Mouse (Mus musculus) hindlimb bud, embryonic 11.5 days (tissue): ENCODE measurements around the gene Gkn2.

Experiments used
- DNase-seq: peaks from one replicate; pipeline ENCODE4 v3.0.0-alpha.2; 2012; ENCODE audit warnings: low read depth, low spot score; ENCODE audit errors: extremely low spot score

The Gkn2 gene

DNA sequence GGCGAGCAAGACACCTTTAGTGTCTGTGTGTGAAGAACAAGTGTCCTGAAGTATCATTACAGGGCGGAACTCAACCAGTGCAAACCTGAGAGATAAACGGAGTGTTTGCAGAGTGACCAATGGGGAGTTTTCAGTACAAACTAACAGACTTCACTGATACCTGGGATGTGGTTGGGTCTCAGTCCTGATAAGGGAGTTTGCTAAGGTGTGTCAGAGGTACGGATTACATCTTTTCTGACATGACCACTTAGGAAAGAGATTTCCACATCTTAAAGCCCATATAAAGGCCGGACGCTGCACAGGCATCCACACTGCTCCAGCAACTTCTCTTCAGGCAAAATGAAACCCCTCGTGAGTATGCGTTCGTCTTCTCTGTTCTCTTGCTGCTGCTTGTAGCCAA is at the start of gene Gkn2:
Gkn2 (plus strand) TSS at position 301 of the 400 bp plus-strand sequence.
- no peak for DNase-seq

DNA sequence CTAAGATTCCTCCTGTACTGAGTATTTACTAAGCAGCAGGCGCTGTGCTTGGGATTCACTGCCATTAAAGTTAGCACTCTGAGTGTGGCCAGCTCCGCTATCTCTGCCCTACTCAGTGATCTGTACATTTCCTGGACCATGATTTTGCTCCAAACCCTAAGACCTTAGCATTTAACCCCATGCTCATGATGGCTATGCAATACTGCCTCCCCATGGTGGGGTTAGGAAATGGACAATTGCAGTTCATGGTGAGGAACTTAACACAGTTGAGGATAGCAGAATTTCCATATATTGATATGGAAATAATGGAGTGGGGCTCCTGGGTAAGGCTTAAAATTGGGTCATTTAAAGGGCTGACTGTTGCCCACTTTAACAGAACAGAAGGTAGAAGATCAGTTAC is 49.8 kb upstream of the Gkn2 start:
- no peak for DNase-seq

GRCm38 (mm10) chr6:87326932-87327331 is 46.2 kb upstream of the Gkn2 start:
- no peak for DNase-seq

DNA sequence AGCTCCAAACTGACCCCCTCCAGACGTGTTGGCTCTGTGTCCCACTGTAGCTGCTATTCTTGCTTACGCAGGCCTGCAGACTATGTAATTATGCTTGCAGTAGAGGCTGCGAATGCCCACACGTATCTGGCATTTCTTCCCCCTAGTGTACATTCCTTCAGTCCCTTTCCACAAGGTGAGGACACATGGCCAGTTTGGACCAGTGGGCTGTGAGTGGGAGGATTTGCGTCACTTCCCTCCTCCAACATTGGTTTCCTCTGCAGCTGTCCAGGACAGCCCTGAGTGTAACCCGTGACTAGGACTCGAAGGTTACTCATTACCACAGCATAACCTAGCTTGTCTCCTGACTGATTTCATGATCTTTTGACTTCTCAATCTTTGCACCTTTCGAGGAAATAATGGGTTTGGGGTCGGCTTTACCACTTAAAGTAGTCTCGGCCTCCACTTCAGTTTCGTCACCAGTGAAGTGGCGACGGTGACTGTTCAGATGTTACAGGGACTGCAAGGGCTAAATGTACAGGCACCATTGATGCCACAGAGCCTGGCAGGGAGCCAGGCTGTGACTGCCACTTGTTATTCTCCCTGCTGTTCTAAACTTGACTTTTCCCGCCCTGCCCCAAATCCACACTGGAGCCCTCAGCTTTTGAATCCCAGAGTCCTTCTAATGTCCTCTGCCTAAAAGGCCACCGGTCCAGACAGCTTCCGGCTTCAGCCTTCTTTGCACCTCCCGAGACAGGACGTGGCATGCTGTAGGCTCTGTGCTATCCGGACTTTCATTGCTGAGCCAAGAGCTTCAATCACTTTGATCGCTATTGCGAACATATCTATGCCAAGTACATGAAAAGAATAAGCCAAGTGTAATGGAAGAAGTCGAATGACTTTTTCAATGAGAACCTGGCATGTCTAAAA is 44.6 kb upstream of the Gkn2 start:
- DNase-seq = no peak

- no peak for DNase-seq
These were observed 40.8 kb upstream of the Gkn2 start for GRCm38 (mm10) chr6:87332380-87332779.

- DNase-seq = peak; percentile 31
These were observed 38.6 kb upstream of the Gkn2 start for GRCm38 (mm10) chr6:87334361-87335090.

GRCm38 (mm10) chr6:87335091-87335934 is 37.8 kb upstream of the Gkn2 start, which contains the start of gene Antxr1:
Gene Antxr1, minus strand, starts transcription at chr6:87335821.
- peak; percentile 26 for DNase-seq

DNA sequence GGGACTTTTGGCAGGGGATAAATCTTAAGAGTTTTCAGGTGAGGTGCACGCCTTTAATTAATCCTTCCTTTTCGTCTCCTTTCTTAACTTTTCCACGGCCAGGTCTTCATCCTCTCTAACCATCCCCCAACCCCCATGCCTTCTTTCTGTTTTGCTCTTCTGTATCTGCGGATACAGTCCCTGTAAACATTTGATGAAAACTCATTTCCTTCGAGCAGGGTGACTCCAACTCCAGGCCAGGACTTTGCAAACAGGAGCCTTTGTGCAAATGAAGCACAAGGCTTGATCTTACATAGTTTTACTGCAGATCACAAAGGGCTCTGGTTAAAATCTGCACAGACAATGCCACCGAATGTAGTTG is 37.2 kb upstream of the Gkn2 start:
- DNase-seq = no peak

DNA sequence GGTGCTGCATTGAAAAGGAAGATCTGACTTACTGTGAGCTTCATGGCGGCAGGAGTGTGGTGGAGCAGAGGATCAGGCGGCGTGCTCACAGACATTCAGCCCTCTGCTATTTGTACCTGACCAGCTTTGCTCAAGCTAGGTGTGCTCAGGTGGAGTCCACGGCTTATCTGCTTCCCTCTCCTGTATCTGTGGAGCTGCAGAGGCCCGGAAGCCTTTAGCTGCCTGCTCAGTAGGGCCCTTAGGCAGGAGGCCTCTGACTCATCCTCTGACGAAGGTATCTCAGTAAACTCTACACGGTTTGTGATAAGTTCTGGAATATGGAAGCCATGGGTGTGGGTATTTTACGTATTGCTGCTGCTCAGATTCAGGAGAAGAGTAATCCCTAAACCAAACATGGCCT is 22.3 kb upstream of the Gkn2 start, which contains the start of gene Gkn1:
Gkn1 (minus strand) TSS at position 114 of the 400 bp plus-strand sequence.
- no peak for DNase-seq

DNA sequence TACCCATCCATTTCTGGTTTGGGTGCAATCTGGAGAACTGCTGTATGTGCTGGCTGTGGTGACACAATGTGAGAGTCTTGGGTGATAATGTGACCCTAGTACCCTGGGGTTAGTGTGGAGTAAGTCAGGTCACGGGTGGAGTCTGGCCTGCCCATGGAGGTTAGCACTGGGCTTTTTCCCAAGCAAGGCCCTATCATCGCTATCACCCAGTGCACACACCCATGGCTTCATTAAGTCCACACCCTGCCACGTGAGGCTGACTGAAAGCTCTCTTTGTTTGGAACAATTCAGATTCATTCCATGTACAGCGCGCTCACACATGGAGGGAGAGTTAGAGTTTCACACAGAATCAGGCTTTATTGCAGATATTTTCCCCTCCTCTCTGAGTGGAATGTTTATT is 18.7 kb upstream of the Gkn2 start:
- DNase-seq = no peak

- no peak for DNase-seq
These were observed 3.9 kb upstream of the Gkn2 start for GRCm38 (mm10) chr6:87369223-87369622.

- no peak for DNase-seq
These were observed 11.0 kb downstream of the Gkn2 start for GRCm38 (mm10) chr6:87383926-87384691.

- no peak for DNase-seq
These were observed 11.6 kb downstream of the Gkn2 start for GRCm38 (mm10) chr6:87384761-87385160.

- DNase-seq = peak; percentile 86
These were observed 13.0 kb downstream of the Gkn2 start for GRCm38 (mm10) chr6:87386203-87386602.

DNA sequence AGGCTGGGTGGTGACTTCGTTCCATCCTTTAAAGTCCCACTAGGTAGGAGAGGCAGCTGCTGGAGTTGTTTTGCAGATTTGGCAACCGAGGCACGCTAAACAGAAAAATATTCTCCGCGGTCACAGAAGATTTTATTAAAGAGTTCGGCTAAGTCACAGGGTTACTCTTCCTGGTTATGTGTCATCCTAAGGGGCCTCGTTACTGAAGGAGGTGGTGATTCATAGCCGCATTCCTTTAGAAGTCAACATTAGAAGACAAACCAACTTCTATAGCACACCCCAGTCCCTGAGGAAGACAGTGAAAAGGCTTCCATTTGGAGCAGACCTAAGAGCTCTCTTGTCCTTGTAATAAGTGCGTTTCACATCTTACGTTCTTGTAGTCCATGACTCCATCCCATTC is 13.5 kb downstream of the Gkn2 start:
- DNase-seq = no peak

- no peak for DNase-seq
These were observed 15.7 kb downstream of the Gkn2 start, which contains the start of gene Gkn3 for GRCm38 (mm10) chr6:87388877-87389276. Gene Gkn3, minus strand, starts transcription at chr6:87388935.

DNA sequence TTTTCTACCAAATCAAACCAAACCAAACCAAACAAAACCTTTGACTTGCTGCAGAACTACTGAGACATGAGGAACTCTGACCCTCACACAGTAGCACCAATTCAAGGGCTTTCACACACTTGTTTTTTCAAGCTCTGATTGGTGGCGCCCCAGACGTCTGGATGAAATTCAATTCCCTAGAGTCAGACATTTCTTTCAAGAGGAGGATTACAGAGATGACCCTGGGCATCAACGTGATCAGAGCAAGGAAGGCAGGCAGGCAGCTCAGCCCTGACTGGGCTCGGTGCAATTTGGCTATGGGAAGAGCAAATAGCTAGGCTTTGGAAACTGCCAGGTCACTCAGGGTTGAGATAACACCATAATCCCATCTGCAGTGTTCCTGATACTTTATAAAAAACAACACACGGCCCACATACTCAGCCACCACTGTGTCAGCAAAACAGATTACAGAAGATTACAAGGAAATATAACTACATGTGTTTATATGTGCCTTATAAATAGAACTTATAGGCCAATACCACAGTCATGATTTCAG is 16.4 kb downstream of the Gkn2 start:
- DNase-seq = no peak

DNA sequence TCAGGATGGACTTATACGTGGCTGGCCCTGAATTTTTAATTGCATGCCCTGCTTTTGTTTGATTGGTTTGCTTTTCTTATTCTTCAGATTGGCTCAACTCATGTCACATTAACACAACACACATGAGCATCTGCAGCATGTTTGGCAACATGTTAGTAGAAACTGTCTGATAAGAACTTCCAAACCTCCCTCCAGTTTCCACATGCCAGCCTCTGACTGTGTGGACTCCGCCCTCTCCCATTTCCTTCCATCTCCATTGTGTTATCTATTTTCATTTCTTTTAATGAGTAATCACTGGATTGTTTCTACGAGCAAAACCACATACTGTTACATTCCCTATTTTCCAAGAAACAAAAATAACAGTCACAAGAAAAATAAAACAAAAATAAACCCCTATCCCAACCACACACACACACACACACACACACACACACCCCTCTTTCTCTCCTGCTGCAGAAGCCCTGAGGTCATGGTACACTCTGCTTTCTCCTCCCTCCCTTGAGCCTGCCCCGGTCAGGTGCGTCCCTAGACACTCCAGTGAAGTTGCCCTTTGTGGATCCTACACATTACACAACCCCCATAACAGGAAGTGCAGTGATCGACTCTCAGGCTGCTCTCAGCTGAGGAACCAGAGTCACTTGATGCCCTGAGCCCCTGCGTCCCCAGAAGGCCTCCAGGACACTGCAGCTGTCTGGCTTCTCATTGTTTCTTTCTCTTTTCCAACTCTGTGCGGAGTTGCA is 20.5 kb downstream of the Gkn2 start:
- no peak for DNase-seq

GRCm38 (mm10) chr6:87394783-87395182 is 21.6 kb downstream of the Gkn2 start:
- no peak for DNase-seq
